Mouse (Mus musculus) MEL (cell line): Measurements from ENCODE around the gene Gm43552. TPM values are rescaled to one million over a fixed set of nuclear protein-coding genes. Genes with fewer than 3 reads are reported as not detected.

Source experiments
- DNase-seq: peaks from one replicate; pipeline ENCODE4 v3.0.0; 2011; ENCODE audit warnings: low read depth, low spot score
- H3K27ac ChIP-seq: 2 replicates; pipeline ENCODE4 v1.5.1; 2012; ENCODE audit warnings: low read depth, mild to moderate bottlenecking, control low read depth, low read length, moderate library complexity; ENCODE audit not compliant: control insufficient read depth
- H3K27me3 ChIP-seq, 2 experiments: fragments of 150-350 bp in 1 of 2; sonication (generic) in 1 of 2; 2 replicates each; pipeline ENCODE4 v1.6.1; 2012; ENCODE audit warnings: low read length in 2 of 2, mild to moderate bottlenecking in 2 of 2, improper control_type of control experiment in 1 of 2, moderate library complexity in 1 of 2; ENCODE audit not compliant: insufficient read depth in 2 of 2, control insufficient read depth in 1 of 2
- H3K36me3 ChIP-seq, 2 experiments: 2 replicates each; pipeline ENCODE4 v1.6.1; 2012 to 2014; ENCODE audit warnings: low read length in 2 of 2, improper control_type of control experiment in 1 of 2, inconsistent platforms in 1 of 2, mild to moderate bottlenecking in 1 of 2; ENCODE audit not compliant: insufficient read depth in 2 of 2, control insufficient read depth in 1 of 2
- H3K4me1 ChIP-seq, 2 experiments: fragments of 150-350 bp in 1 of 2; sonication (generic) in 1 of 2; 2 replicates each; pipeline ENCODE4 v1.6.1; 2012; ENCODE audit warnings: low read length in 2 of 2, improper control_type of control experiment in 1 of 2, mild to moderate bottlenecking in 1 of 2; ENCODE audit not compliant: insufficient read depth in 2 of 2, control insufficient read depth in 1 of 2
- H3K4me3 ChIP-seq, 2 experiments: fragments of 150-350 bp in 1 of 2; sonication (generic) in 1 of 2; 2 replicates each; pipeline ENCODE4 v1.5.1; 2012; ENCODE audit warnings: low read depth in 2 of 2, low read length in 2 of 2, mild to moderate bottlenecking in 2 of 2, moderate library complexity in 2 of 2, control low read depth in 1 of 2, improper control_type of control experiment in 1 of 2; ENCODE audit not compliant: control insufficient read depth in 1 of 2, insufficient read depth in 1 of 2
- H3K79me2 ChIP-seq: 2 replicates; pipeline ENCODE4 v1.6.1; 2012; ENCODE audit warnings: mild to moderate bottlenecking, low read length, moderate library complexity; ENCODE audit not compliant: control insufficient read depth, poor library complexity, insufficient read depth
- H3K9ac ChIP-seq: 2 replicates; pipeline ENCODE4 v1.6.1; 2012; ENCODE audit warnings: low read depth, mild to moderate bottlenecking, control low read depth, low read length, moderate library complexity; ENCODE audit not compliant: control insufficient read depth, poor library complexity, severe bottlenecking
- H3K9me3 ChIP-seq: fragments of 150-350 bp; sonication (generic); replicated peaks from 2 replicates; pipeline ENCODE4 v1.6.1; 2012; ENCODE audit warnings: mild to moderate bottlenecking, low read length, improper control_type of control experiment, moderate library complexity; ENCODE audit not compliant: insufficient read depth
- BHLHE40 ChIP-seq: IDR thresholded peaks from 2 replicates; pipeline ENCODE4 v1.6.1; 2012; ENCODE audit warnings: low read depth, mild to moderate bottlenecking, inconsistent platforms, low read length, improper control_type of control experiment, borderline replicate concordance
- CHD2 ChIP-seq: IDR thresholded peaks from 2 replicates; pipeline ENCODE4 v1.6.1; 2011; ENCODE audit warnings: low read length, improper control_type of control experiment
- CTCF ChIP-seq, 3 experiments: IDR thresholded peaks in 2 of 3; conservative IDR thresholded peaks in 1 of 3; 2 replicates each; pipeline ENCODE4 v1.5.1; 2011 to 2012; ENCODE audit warnings: low read length in 3 of 3, low read depth in 2 of 3, mild to moderate bottlenecking in 2 of 3, improper control_type of control experiment in 1 of 3, inconsistent platforms in 1 of 3, mixed read lengths in 1 of 3, moderate library complexity in 1 of 3; ENCODE audit not compliant: control insufficient read depth in 1 of 3, insufficient read depth in 1 of 3, poor library complexity in 1 of 3, severe bottlenecking in 1 of 3
- ELF1 ChIP-seq: IDR thresholded peaks from 2 replicates; pipeline ENCODE4 v1.6.1; 2014; ENCODE audit warnings: low read depth, mild to moderate bottlenecking, inconsistent platforms, low read length, improper control_type of control experiment, moderate library complexity
- EP300 ChIP-seq, 2 experiments: IDR thresholded peaks; 2 replicates each; pipeline ENCODE4 v1.6.1; 2011; ENCODE audit warnings: improper control_type of control experiment in 2 of 2, low read length in 2 of 2, low read depth in 1 of 2, mild to moderate bottlenecking in 1 of 2
- GABPA ChIP-seq: IDR thresholded peaks from 2 replicates; pipeline ENCODE4 v1.6.1; 2012; ENCODE audit warnings: low read depth, mild to moderate bottlenecking, inconsistent platforms, low read length, improper control_type of control experiment, moderate library complexity
- GATA1 ChIP-seq: IDR thresholded peaks from 2 replicates; pipeline ENCODE4 v1.6.1; 2011; ENCODE audit warnings: low read depth, low read length, improper control_type of control experiment
- JUND ChIP-seq: IDR thresholded peaks from 2 replicates; pipeline ENCODE4 v1.6.1; 2011; ENCODE audit warnings: low read depth, mild to moderate bottlenecking, improper control_type of control experiment, low read length
- KAT2A ChIP-seq: conservative IDR thresholded peaks from 2 replicates; pipeline ENCODE4 v1.6.1; 2012; ENCODE audit warnings: low read depth, low read length, improper control_type of control experiment, inconsistent platforms
- MAFK ChIP-seq: IDR thresholded peaks from 2 replicates; pipeline ENCODE4 v1.6.1; 2011; ENCODE audit warnings: low read depth, mild to moderate bottlenecking, low read length, improper control_type of control experiment, borderline replicate concordance
- MAZ ChIP-seq: IDR thresholded peaks from 2 replicates; pipeline ENCODE4 v1.6.1; 2012; ENCODE audit warnings: low read depth, mild to moderate bottlenecking, inconsistent platforms, low read length, improper control_type of control experiment
- MEF2A ChIP-seq: IDR thresholded peaks from 2 replicates; pipeline ENCODE4 v1.6.1; 2014; ENCODE audit warnings: low read depth, mild to moderate bottlenecking, inconsistent platforms, low read length, improper control_type of control experiment; ENCODE audit not compliant: poor library complexity, insufficient replicate concordance, severe bottlenecking; ENCODE audit errors: extremely low read depth
- MYB ChIP-seq: IDR thresholded peaks from 2 replicates; pipeline ENCODE4 v1.6.1; 2011; ENCODE audit warnings: mild to moderate bottlenecking, low read depth, low read length, improper control_type of control experiment
- NRF1 ChIP-seq: IDR thresholded peaks from 2 replicates; pipeline ENCODE4 v1.6.1; 2014; ENCODE audit warnings: low read depth, mild to moderate bottlenecking, inconsistent platforms, low read length, improper control_type of control experiment, moderate library complexity; ENCODE audit not compliant: poor library complexity, insufficient read depth, severe bottlenecking
- POLR2AphosphoS5 ChIP-seq: IDR thresholded peaks from 2 replicates; pipeline ENCODE4 v1.6.1; 2012; ENCODE audit warnings: low read depth, borderline replicate concordance, mild to moderate bottlenecking, inconsistent platforms, low read length, moderate library complexity, mixed read lengths
- RAD21 ChIP-seq: IDR thresholded peaks from 2 replicates; pipeline ENCODE4 v1.6.1; 2011; ENCODE audit warnings: mild to moderate bottlenecking, low read depth, low read length, improper control_type of control experiment
- TAL1 ChIP-seq: IDR thresholded peaks from 2 replicates; pipeline ENCODE4 v1.6.1; 2012; ENCODE audit warnings: mild to moderate bottlenecking, inconsistent platforms, low read length, moderate library complexity, mixed read lengths
- TCF12 ChIP-seq: IDR thresholded peaks from 2 replicates; pipeline ENCODE4 v1.6.1; 2014; ENCODE audit warnings: low read depth, mild to moderate bottlenecking, inconsistent platforms, low read length, improper control_type of control experiment, moderate library complexity
- USF1 ChIP-seq: IDR thresholded peaks from 2 replicates; pipeline ENCODE4 v1.6.1; 2014; ENCODE audit warnings: low read depth, mild to moderate bottlenecking, inconsistent platforms, low read length, improper control_type of control experiment, moderate library complexity
- ZKSCAN1 ChIP-seq: IDR thresholded peaks from 2 replicates; pipeline ENCODE4 v1.6.1; 2012; ENCODE audit warnings: low read depth, mild to moderate bottlenecking, inconsistent platforms, low read length, improper control_type of control experiment, moderate library complexity
- ZNF384 ChIP-seq: IDR thresholded peaks from 2 replicates; pipeline ENCODE4 v1.6.1; 2012; ENCODE audit warnings: low read depth, mild to moderate bottlenecking, inconsistent platforms, low read length, improper control_type of control experiment
- polyA plus RNA-seq, 2 experiments: library from polyadenylated mRNA; stranded (reverse) in 1 of 2; unstranded in 1 of 2; fragments of >175 nt in 1 of 2; fragments of >200 nt in 1 of 2; gene quantifications; 2 replicates each; pipeline versions ENCODE4 v1.2.1 to v1.2.4; 2012; ENCODE audit warnings: low replicate concordance in 2 of 2, low read depth in 1 of 2; ENCODE audit not compliant: insufficient read length in 2 of 2, insufficient read depth in 1 of 2, missing spikeins in 1 of 2
- total RNA-seq: library from RNA; depleted of rRNA; stranded (reverse); fragments of 300-350 nt; gene quantifications from 2 replicates; pipeline ENCODE4 v1.2.3, GENCODE M21; 2012

Gm43552 gene
- total and polyA plus RNA-seq, 3 experiments: 1.7 TPM; not detected in 2

DNA sequence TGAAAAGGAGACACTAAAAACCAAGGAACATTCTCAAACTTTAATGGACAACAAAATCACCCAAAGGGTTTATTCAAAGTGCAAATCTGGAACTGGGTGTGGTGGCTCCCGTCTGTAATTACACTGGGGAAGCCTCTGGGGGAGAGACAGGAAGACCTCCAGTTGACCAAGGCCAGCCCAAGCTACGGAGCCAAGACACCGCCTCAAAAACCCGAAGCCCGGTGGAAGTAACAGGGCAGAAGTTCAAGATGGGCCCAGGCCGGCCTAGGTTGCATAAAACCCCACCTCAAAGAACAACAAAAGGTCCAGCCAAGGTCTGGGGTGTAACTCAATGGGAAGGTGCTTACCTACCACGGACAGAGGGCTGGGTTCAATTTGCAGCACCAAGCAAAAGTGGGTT is 3.9 kb downstream of the Gm43552 start:
- H3K36me3 ChIP-seq: peaks cover 0 to 19% of the 10 kb centered on the region in 2 experiments; a peak in 2 of 4 replicates
- no peak for DNase-seq
- no peak for TF ChIP-seq GABPA
- TF ChIP-seq TCF12: no peak
- no peak for TF ChIP-seq EP300 (IDR thresholded peaks at IDR 0.05; ENCODE audit: low read depth in 1 of 2, low read length in 2 of 2)
- no peak for TF ChIP-seq NRF1
- no peak for TF ChIP-seq BHLHE40
- no peak for TF ChIP-seq ZNF384
- TF ChIP-seq MYB: no peak
- no peak for TF ChIP-seq MAFK
- TF ChIP-seq POLR2AphosphoS5: no peak
- no peak for TF ChIP-seq TAL1
- peaks cover 12 to 20% of the 10 kb centered on the region in 2 experiments for H3K4me1 ChIP-seq
- no peak overlapping the region for H3K4me3 ChIP-seq
- H3K9ac ChIP-seq: no peak overlapping the region
- H3K79me2 ChIP-seq: peaks cover 3% of the 10 kb centered on the region; the same call in 1 of the 2 replicates
- H3K27ac ChIP-seq: no peak overlapping the region
- no peaks in the 10 kb centered on the region for H3K9me3 ChIP-seq
- H3K27me3 ChIP-seq: no peaks in the 10 kb centered on the region

DNA sequence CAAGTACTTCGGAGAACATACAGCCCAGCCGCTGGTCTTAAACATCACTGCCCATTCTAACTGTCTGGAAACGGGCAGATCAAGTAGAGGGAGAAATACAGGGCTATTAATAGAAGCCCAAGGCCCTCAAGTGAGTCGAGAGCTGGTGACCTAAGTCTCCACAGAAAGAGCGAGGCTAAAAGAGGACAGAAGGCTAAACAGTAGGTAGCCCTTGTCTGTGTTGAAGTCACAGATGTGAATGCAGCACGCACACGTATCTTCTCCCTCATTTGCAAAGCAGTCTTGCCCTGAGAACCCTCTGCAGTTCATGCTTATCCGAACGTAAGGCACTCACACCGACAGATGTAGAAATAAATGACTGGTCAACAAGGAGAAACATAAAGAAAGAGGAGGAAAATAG is 5.3 kb downstream of the Gm43552 start:
- DNase-seq: no peak
- peaks cover 0 to 21% of the 10 kb centered on the region in 2 experiments; a peak in 2 of 4 replicates for H3K36me3 ChIP-seq
- no peaks in the 10 kb centered on the region for H3K9me3 ChIP-seq
- H3K27me3 ChIP-seq: no peaks in the 10 kb centered on the region
- no peak overlapping the region for H3K27ac ChIP-seq
- H3K79me2 ChIP-seq: no peaks in the 10 kb centered on the region; the same call in 1 of the 2 replicates
- no peak overlapping the region for H3K4me3 ChIP-seq
- no peak for TF ChIP-seq USF1
- TF ChIP-seq ELF1: no peak
- TF ChIP-seq MEF2A: no peak
- no peak for TF ChIP-seq GATA1
- TF ChIP-seq NRF1: no peak
- TF ChIP-seq EP300 (IDR thresholded peaks at IDR 0.05; ENCODE audit: low read depth in 1 of 2, low read length in 2 of 2): no peak
- no peak for TF ChIP-seq CTCF (IDR thresholded peaks at IDR 0.05 in 2 of 3, conservative IDR thresholded peaks at IDR 0.05 in 1 of 3; ENCODE audit: control insufficient read depth in 1 of 3, insufficient read depth in 1 of 3, low read depth in 2 of 3, low read length in 3 of 3, poor library complexity in 1 of 3, severe bottlenecking in 1 of 3)
- TF ChIP-seq CHD2: no peak
- TF ChIP-seq RAD21: no peak
- no peak for TF ChIP-seq TAL1
- no peak for TF ChIP-seq MAZ
- TF ChIP-seq JUND: no peak
- TF ChIP-seq ZKSCAN1: no peak
- no peak for TF ChIP-seq KAT2A
- H3K9ac ChIP-seq: no peak overlapping the region
- peaks cover 9 to 26% of the 10 kb centered on the region in 2 experiments for H3K4me1 ChIP-seq
